Mouse (Mus musculus): Measurements from ENCODE around the gene 9130213A22Rik.
A peak's percentile ranks its signal among the peaks of the same experiment; 100 is the strongest.

9130213A22Rik gene

GRCm38 (mm10) chr11:69106842-69107241 lies 15.5 kb downstream of the 9130213A22Rik start:
- no peak for DNase-seq (ENCODE audit: low read depth, low spot score)

- DNase-seq (ENCODE audit: low read depth, low spot score), result no peak
Measured at GRCm38 (mm10) chr11:69106299-69106698, 16.1 kb downstream of the 9130213A22Rik start.

GRCm38 (mm10) chr11:69105796-69106195 lies 16.6 kb downstream of the 9130213A22Rik start:
- no peak for DNase-seq (ENCODE audit: low read depth, low spot score)

- DNase-seq (ENCODE audit: low read depth, low spot score), result no peak
Measured at GRCm38 (mm10) chr11:69105227-69105626, 17.2 kb downstream of the 9130213A22Rik start.

- no peak for DNase-seq (ENCODE audit: low read depth, low spot score)
Measured at GRCm38 (mm10) chr11:69104487-69104886, 17.9 kb downstream of the 9130213A22Rik start.

GRCm38 (mm10) chr11:69103531-69104435 lies 18.6 kb downstream of the 9130213A22Rik start:
- no peak for DNase-seq (ENCODE audit: low read depth, low spot score)

GRCm38 (mm10) chr11:69103121-69103520 lies 19.3 kb downstream of the 9130213A22Rik start:
- no peak for DNase-seq (ENCODE audit: low read depth, low spot score)

GRCm38 (mm10) chr11:69102403-69102725 lies 20.0 kb downstream of the 9130213A22Rik start:
- DNase-seq (ENCODE audit: low read depth, low spot score), result no peak

- DNase-seq (ENCODE audit: low read depth, low spot score), result no peak
Measured at GRCm38 (mm10) chr11:69101604-69102402, 20.6 kb downstream of the 9130213A22Rik start.

GRCm38 (mm10) chr11:69100639-69101360 lies 21.6 kb downstream of the 9130213A22Rik start:
- DNase-seq (ENCODE audit: low read depth, low spot score), result no peak

- peak; percentile 82 for DNase-seq (ENCODE audit: low read depth, low spot score)
Measured at GRCm38 (mm10) chr11:69099915-69100345, 22.5 kb downstream of the 9130213A22Rik start.

GRCm38 (mm10) chr11:69099177-69099914 lies 23.0 kb downstream of the 9130213A22Rik start:
- DNase-seq (ENCODE audit: low read depth, low spot score), result no peak

GRCm38 (mm10) chr11:69098762-69099091 lies 23.7 kb downstream of the 9130213A22Rik start:
- peak; percentile 90 for DNase-seq (ENCODE audit: low read depth, low spot score)

GRCm38 (mm10) chr11:69098039-69098761 lies 24.2 kb downstream of the 9130213A22Rik start:
- DNase-seq (ENCODE audit: low read depth, low spot score), result no peak

- peak; percentile 76 for DNase-seq (ENCODE audit: low read depth, low spot score)
Measured at GRCm38 (mm10) chr11:69096987-69097900, 25.1 kb downstream of the 9130213A22Rik start.

GRCm38 (mm10) chr11:69096360-69096986 lies 25.9 kb downstream of the 9130213A22Rik start:
- no peak for DNase-seq (ENCODE audit: low read depth, low spot score)

GRCm38 (mm10) chr11:69095511-69096231 lies 26.7 kb downstream of the 9130213A22Rik start:
- no peak for DNase-seq (ENCODE audit: low read depth, low spot score)

GRCm38 (mm10) chr11:69094697-69095429 lies 27.5 kb downstream of the 9130213A22Rik start, which contains the start of gene Per1:
TSS of gene Per1 (plus strand) at chr11:69095217.
- DNase-seq (ENCODE audit: low read depth, low spot score), result peak; percentile 99

Measured in forelimb bud, embryonic 11.5 days (tissue).